Mouse (Mus musculus) hindbrain, embryonic 13.5 days (tissue): ENCODE measurements at regions not wholly inside any gene's neighbourhood (a gene's known extent, or its start where the extent isn't known, plus 50 kb on each side); places are given as distances from the start of the nearest gene placed in this dataset.

Experiments
- ATAC-seq: fragments of 200-750 bp; cut with Nextera tagmentation; 2 replicates; pipeline ENCODE4 v1.8.0; 2017; ENCODE audit warnings: moderate TSS enrichment; ENCODE audit not compliant: low FRiP score
- H3K27ac ChIP-seq: fragments of 300-500 bp; sonication (generic); 2 replicates; pipeline ENCODE4 v1.5.1; 2015; ENCODE audit warnings: inconsistent platforms, mild to moderate bottlenecking, moderate library complexity
- H3K27me3 ChIP-seq: fragments of 300-500 bp; sonication (generic); 2 replicates; pipeline ENCODE4 v1.6.1; 2015; ENCODE audit warnings: mild to moderate bottlenecking, inconsistent platforms
- H3K36me3 ChIP-seq: fragments of 300-500 bp; sonication (generic); 2 replicates; pipeline ENCODE4 v1.6.1; 2015; ENCODE audit warnings: mild to moderate bottlenecking, inconsistent platforms
- H3K4me1 ChIP-seq: fragments of 300-500 bp; sonication (generic); replicated peaks from 2 replicates; pipeline ENCODE4 v1.6.1; 2015; ENCODE audit warnings: inconsistent platforms
- H3K4me2 ChIP-seq: fragments of 300-500 bp; sonication (generic); 2 replicates; pipeline ENCODE4 v1.6.1; 2015; ENCODE audit warnings: inconsistent platforms, mild to moderate bottlenecking, moderate library complexity
- H3K4me3 ChIP-seq: fragments of 300-500 bp; sonication (generic); 2 replicates; pipeline ENCODE4 v1.5.1; 2015; ENCODE audit warnings: mild to moderate bottlenecking, inconsistent platforms
- H3K9ac ChIP-seq: fragments of 300-500 bp; sonication (generic); 2 replicates; pipeline ENCODE4 v1.6.1; 2015; ENCODE audit warnings: mild to moderate bottlenecking, inconsistent platforms
- H3K9me3 ChIP-seq: fragments of 300-500 bp; sonication (generic); 2 replicates; pipeline ENCODE4 v1.6.1; 2016; ENCODE audit warnings: inconsistent platforms
- WGBS: fragments of 180-500 bp; shearing (Covaris S2); methylation state at CpG from one replicate; pipeline ENCODE4 v1.1.7; 2015; 5-methylcytosine and 5-hydroxymethylcytosine counted together

DNA sequence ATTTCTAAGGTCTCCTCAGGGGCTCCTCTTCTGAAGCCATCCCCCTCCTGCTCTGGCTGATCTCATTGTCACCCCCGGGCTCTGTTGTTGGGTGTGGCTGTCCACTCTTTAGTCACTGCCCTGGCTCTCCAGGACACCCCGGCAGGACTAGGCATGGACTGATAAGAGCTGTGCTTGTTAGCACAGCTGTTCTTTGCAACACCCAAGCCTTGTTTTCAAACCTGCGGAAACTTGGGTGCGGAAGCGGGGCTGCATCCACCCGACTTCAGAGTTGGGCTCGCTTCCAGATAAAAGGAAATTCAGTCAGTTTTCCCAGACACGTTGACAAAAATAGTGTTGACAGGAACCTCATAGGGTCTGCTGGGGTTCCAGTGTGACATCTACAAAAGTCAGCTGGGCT lies 53.6 kb upstream of the Podxl start:
- no peak for ATAC-seq
- Histone ChIP-seq H3K27ac (no peak overlapping the region), H3K4me1 (no peaks in the 10 kb centered on the region), H3K27me3 (no peaks in the 10 kb centered on the region), H3K4me3 (no peak overlapping the region), H3K9me3 (no peaks in the 10 kb centered on the region), H3K36me3 (no peaks in the 10 kb centered on the region), H3K9ac (no peak overlapping the region), H3K4me2 (no peak overlapping the region)
- WGBS, result 79% methylated on average over 8 of the region's 8 CpGs

- Histone ChIP-seq H3K36me3 (no peaks in the 10 kb centered on the region), H3K27ac (no peak overlapping the region), H3K27me3 (no peaks in the 10 kb centered on the region), H3K9me3 (no peaks in the 10 kb centered on the region), H3K4me3 (no peak overlapping the region), H3K4me1 (no peaks in the 10 kb centered on the region), H3K9ac (no peak overlapping the region), H3K4me2 (no peak overlapping the region)
- 84% methylated on average over 4 of the region's 4 CpGs for WGBS
- no peak for ATAC-seq
Measured at GRCm38 (mm10) chr6:31615426-31615970, 51.7 kb upstream of the Podxl start.

GRCm38 (mm10) chr6:31614563-31614962 lies 50.8 kb upstream of the Podxl start:
- Histone ChIP-seq H3K27ac (no peak overlapping the region), H3K9me3 (no peaks in the 10 kb centered on the region), H3K4me3 (no peak overlapping the region), H3K4me1 (no peaks in the 10 kb centered on the region), H3K9ac (no peak overlapping the region), H3K27me3 (no peaks in the 10 kb centered on the region), H3K36me3 (no peaks in the 10 kb centered on the region), H3K4me2 (no peak overlapping the region)
- no peak for ATAC-seq
- WGBS, result 95% methylated on average over 4 of the region's 4 CpGs

GRCm38 (mm10) chr6:31613590-31614319 lies 50.0 kb upstream of the Podxl start:
- Histone ChIP-seq H3K4me1 (no peaks in the 10 kb centered on the region), H3K27me3 (no peaks in the 10 kb centered on the region), H3K36me3 (no peaks in the 10 kb centered on the region), H3K9me3 (no peaks in the 10 kb centered on the region), H3K9ac (no peak overlapping the region), H3K27ac (no peak overlapping the region), H3K4me2 (no peak overlapping the region), H3K4me3 (no peak overlapping the region)
- ATAC-seq, result no peak
- WGBS, result 72% methylated on average over 13 of the region's 13 CpGs
